Mouse (Mus musculus) thymus, adult 2 months (tissue): ENCODE measurements around the gene Plekhm2.

Source experiments
- CTCF ChIP-seq: fragments of 200-500 bp; IDR thresholded peaks from 2 replicates; pipeline ENCODE4 v1.5.1; 2012; ENCODE audit warnings: mild to moderate bottlenecking, control low read depth, low read length, moderate library complexity, borderline replicate concordance; ENCODE audit not compliant: control insufficient read depth, poor library complexity, insufficient read depth; ENCODE audit errors: extremely low read depth
- POLR2A ChIP-seq: fragments of 200-500 bp; IDR thresholded peaks from 2 replicates; pipeline ENCODE4 v1.6.1; 2012; ENCODE audit warnings: mild to moderate bottlenecking, low read length, control low read depth, moderate library complexity; ENCODE audit not compliant: control insufficient read depth, poor library complexity, insufficient read depth; ENCODE audit errors: extremely low read depth

GRCm38 (mm10) chr4:141686525-141686924 is 21.8 kb upstream of the Plekhm2 start:
- TF ChIP-seq POLR2A (no peak), CTCF (no peak)
